Mouse (Mus musculus) adrenal gland, adult 2 months (tissue): ENCODE measurements around the gene Olfr821. TPM values are rescaled to one million over a fixed set of nuclear protein-coding genes. Genes with fewer than 3 reads are reported as not detected.
"Not testable (repeated sequence)": the region's sequence is repeated elsewhere in the genome, so short reads cannot be mapped to it uniquely, and the experiment has no call there.

Source experiments
- DNase-seq: peaks from one replicate; pipeline ENCODE4 v3.0.0; 2021
- long read RNA-seq: library from polyadenylated mRNA; stranded (forward); transcript quantifications from one replicate; pipeline ENCODE4 v2.0.0, GENCODE M21; 2021
- polyA plus RNA-seq: library from polyadenylated mRNA; depleted of rRNA; stranded (reverse); fragments of >200 nt; gene quantifications from 2 replicates; pipeline ENCODE4 v1.2.3, GENCODE M21; 2012; rRNA removed
- total RNA-seq, 2 experiments: library from RNA; stranded (reverse); gene quantifications; 2 replicates each; pipeline ENCODE4 v1.2.3; 2021

Gene Olfr821
- total RNA-seq (not detected), polyA plus RNA-seq (not detected in 2 replicates)
- long read RNA-seq = 0 reads

GRCm38 (mm10) chr10:130030048-130030447 is at the start of gene Olfr821:
Olfr821 (plus strand) TSS chr10:130030348.
- no peak for DNase-seq

DNA sequence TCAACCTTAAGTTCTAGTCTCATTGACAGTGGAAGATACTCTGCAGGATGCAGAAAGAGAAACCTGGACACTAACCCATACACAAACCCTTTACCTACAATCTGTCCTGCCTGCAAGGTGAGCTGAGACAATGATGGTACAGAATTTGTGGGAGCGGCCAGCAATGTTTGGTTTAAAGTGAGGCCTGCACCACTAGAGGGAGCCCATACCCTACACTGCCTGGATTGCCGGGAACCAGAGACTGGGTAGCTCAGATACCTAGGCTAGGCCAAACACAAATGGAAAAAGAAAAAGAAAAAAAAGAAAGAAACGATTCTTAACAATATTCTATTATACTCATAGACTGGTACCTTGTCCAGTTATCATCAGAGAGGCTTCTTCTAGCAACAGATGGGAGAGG is 48.3 kb upstream of the Olfr821 start:
- DNase-seq = not testable (repeated sequence)

DNA sequence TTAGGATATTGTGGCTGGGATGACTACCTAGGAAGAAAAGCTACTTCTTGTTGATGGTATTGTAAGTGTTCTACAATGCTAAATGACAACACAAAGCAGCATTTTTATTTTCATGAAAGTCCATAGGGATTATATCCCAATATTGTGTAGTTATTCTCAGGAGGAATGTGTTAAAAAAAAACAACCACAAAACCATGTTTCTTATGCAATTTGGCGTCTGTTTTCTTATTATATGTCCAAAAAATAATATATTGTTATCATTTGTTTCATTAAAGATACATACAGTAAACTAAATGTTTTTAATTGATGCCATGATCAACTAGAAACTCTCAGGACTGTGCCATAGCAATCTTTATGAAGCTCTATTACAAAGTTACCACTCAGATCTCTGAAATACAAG is 45.2 kb upstream of the Olfr821 start, which contains the start of gene Gm10310:
Gm10310 (minus strand) TSS at position 101 of the 400 bp plus-strand sequence.
- DNase-seq = not testable (repeated sequence)

DNA sequence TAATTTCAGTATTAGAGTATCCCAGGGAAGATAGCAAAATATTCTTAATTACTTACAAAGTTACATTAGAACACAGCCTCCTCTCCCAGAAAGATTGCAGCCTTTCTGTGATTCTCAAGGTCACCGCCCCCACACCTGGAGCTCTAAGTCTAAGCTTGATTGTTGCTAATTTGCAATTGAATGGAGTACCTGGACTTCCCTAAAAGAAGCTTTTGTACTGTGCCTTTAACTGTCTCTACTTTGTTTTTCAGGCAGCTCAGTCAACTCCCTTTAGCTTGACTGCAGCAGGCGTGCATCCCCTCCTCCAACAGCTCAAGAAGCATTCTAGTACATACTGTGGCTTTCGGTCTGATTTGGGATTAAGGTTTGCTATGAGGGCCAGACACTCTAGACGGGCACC is 26.0 kb upstream of the Olfr821 start:
- DNase-seq = not testable (repeated sequence)

- DNase-seq = not testable (repeated sequence)
These were observed 24.8 kb upstream of the Olfr821 start for GRCm38 (mm10) chr10:130005366-130005765.

- DNase-seq = no peak
These were observed 17.8 kb upstream of the Olfr821 start, which contains the start of gene Olfr820 for GRCm38 (mm10) chr10:130012321-130012720. Olfr820 (plus strand) TSS chr10:130012621.

DNA sequence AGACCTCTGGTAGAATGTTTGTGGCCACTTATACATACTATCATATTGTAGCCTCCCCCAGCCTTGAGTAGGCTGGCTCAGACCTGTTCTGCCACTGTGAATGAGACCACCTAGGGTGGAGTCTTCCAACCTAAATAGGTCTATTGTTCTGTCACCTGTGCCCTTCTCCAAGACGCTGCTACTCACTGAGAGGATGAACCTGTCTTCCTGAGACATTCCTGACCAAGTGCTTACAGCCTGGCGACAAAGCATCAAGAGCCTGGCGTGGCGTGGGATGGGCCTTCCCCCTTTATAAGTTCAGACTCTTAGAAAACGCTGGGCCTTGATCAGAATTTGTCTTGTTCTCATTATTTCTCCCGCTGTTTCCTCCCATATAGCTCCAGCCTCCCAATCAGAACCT is 6.9 kb downstream of the Olfr821 start:
- DNase-seq = no peak

- no peak for DNase-seq
These were observed 40.8 kb downstream of the Olfr821 start, which contains the start of gene Olfr822 for GRCm38 (mm10) chr10:130070910-130071309. Olfr822 (plus strand) TSS chr10:130071210.

Other genes starting within 250 kb of the Olfr821 start
- not detected for gene Olfr810, start 235.4 kb upstream of the Olfr821 start, total RNA-seq
- gene Olfr810, start 235.4 kb upstream of the Olfr821 start, polyA plus RNA-seq = not detected in 2 replicates
- gene Olfr811, start 226.0 kb upstream of the Olfr821 start, total RNA-seq = not detected
- gene Olfr811, start 226.0 kb upstream of the Olfr821 start, polyA plus RNA-seq = not detected in 2 replicates
- gene Olfr812, start 184.3 kb upstream of the Olfr821 start, total RNA-seq = not detected
- gene Olfr812, start 184.3 kb upstream of the Olfr821 start, polyA plus RNA-seq = not detected in 2 replicates
- not detected for gene Olfr813, start 175.0 kb upstream of the Olfr821 start, total RNA-seq
- not detected in 2 replicates for gene Olfr813, start 175.0 kb upstream of the Olfr821 start, polyA plus RNA-seq
- gene Olfr814, start 150.5 kb upstream of the Olfr821 start, total RNA-seq = not detected
- not detected in 2 replicates for gene Olfr814, start 150.5 kb upstream of the Olfr821 start, polyA plus RNA-seq
- gene Olfr815, start 124.5 kb upstream of the Olfr821 start, total RNA-seq = not detected
- not detected in 2 replicates for gene Olfr815, start 124.5 kb upstream of the Olfr821 start, polyA plus RNA-seq
- gene Olfr816, start 114.8 kb upstream of the Olfr821 start, total RNA-seq = not detected
- not detected in 2 replicates for gene Olfr816, start 114.8 kb upstream of the Olfr821 start, polyA plus RNA-seq
- not detected for gene Olfr818, start 81.2 kb upstream of the Olfr821 start, total RNA-seq
- not detected in 2 replicates for gene Olfr818, start 81.2 kb upstream of the Olfr821 start, polyA plus RNA-seq
- gene Olfr819, start 63.1 kb upstream of the Olfr821 start, total RNA-seq = not detected
- gene Olfr819, start 63.1 kb upstream of the Olfr821 start, polyA plus RNA-seq = not detected in 2 replicates
- gene Olfr247, start 54.2 kb upstream of the Olfr821 start, total RNA-seq = not detected
- not detected in 2 replicates for gene Olfr247, start 54.2 kb upstream of the Olfr821 start, polyA plus RNA-seq
- not detected for gene Gm10310, start 45.3 kb upstream of the Olfr821 start, total RNA-seq
- gene Gm10310, start 45.3 kb upstream of the Olfr821 start, polyA plus RNA-seq = not detected in 2 replicates
- not detected for gene Olfr820, start 17.7 kb upstream of the Olfr821 start, total RNA-seq
- not detected in 2 replicates for gene Olfr820, start 17.7 kb upstream of the Olfr821 start, polyA plus RNA-seq
- not detected for gene Olfr822, start 40.9 kb downstream of the Olfr821 start, total RNA-seq
- not detected in 2 replicates for gene Olfr822, start 40.9 kb downstream of the Olfr821 start, polyA plus RNA-seq
- not detected for gene Olfr823, start 85.0 kb downstream of the Olfr821 start, total RNA-seq
- not detected in 2 replicates for gene Olfr823, start 85.0 kb downstream of the Olfr821 start, polyA plus RNA-seq
- gene Olfr824, start 99.7 kb downstream of the Olfr821 start, total RNA-seq = not detected
- not detected in 2 replicates for gene Olfr824, start 99.7 kb downstream of the Olfr821 start, polyA plus RNA-seq
- gene Olfr825, start 136.4 kb downstream of the Olfr821 start, total RNA-seq = not detected
- not detected in 2 replicates for gene Olfr825, start 136.4 kb downstream of the Olfr821 start, polyA plus RNA-seq
- gene Olfr826, start 153.8 kb downstream of the Olfr821 start, total RNA-seq = not detected
- not detected in 2 replicates for gene Olfr826, start 153.8 kb downstream of the Olfr821 start, polyA plus RNA-seq
- gene Olfr827, start 184.1 kb downstream of the Olfr821 start, total RNA-seq = not detected
- gene Olfr827, start 184.1 kb downstream of the Olfr821 start, polyA plus RNA-seq = not detected in 2 replicates
- gene Neurod4, start 249.9 kb downstream of the Olfr821 start, total RNA-seq = 1 to 10 TPM in 1 of 2 experiments, under 1 TPM in 1; 0.61 to 1.1 TPM
- gene Neurod4, start 249.9 kb downstream of the Olfr821 start, polyA plus RNA-seq = 0.08 TPM in 1 of 2 replicates, not detected in the other